Mouse (Mus musculus) midbrain, embryonic 11.5 days (tissue): ENCODE measurements around the gene Zfp609. TPM values are rescaled to one million over a fixed set of nuclear protein-coding genes. Genes with fewer than 3 reads are reported as not detected.

ENCODE experiments used
- ATAC-seq: fragments of 200-750 bp; cut with Nextera tagmentation; 2 replicates; pipeline ENCODE4 v1.8.0; 2017; ENCODE audit warnings: moderate TSS enrichment, moderate library complexity; ENCODE audit not compliant: low FRiP score
- DNase-seq: peaks from one replicate; pipeline ENCODE4 v3.0.0; 2015; ENCODE audit warnings: low spot score; ENCODE audit errors: missing footprints
- H3K27ac ChIP-seq: fragments of 300-500 bp; sonication (generic); 2 replicates; pipeline ENCODE4 v1.5.1; 2014; ENCODE audit warnings: low read depth, low read length
- H3K27me3 ChIP-seq: fragments of 300-500 bp; sonication (generic); 2 replicates; pipeline ENCODE4 v1.6.1; 2014; ENCODE audit warnings: mild to moderate bottlenecking, low read length, moderate library complexity, mixed read lengths; ENCODE audit not compliant: control insufficient read depth, insufficient read depth
- H3K36me3 ChIP-seq: fragments of 300-500 bp; sonication (generic); 2 replicates; pipeline ENCODE4 v1.6.1; 2014; ENCODE audit warnings: mild to moderate bottlenecking, low read length, moderate library complexity, mixed read lengths; ENCODE audit not compliant: control insufficient read depth, insufficient read depth
- H3K4me1 ChIP-seq: fragments of 300-500 bp; sonication (generic); 2 replicates; pipeline ENCODE4 v1.6.1; 2014; ENCODE audit warnings: low read length; ENCODE audit not compliant: control insufficient read depth, insufficient read depth
- H3K4me2 ChIP-seq: fragments of 300-500 bp; sonication (generic); 2 replicates; pipeline ENCODE4 v1.6.1; 2014; ENCODE audit warnings: mild to moderate bottlenecking, moderate library complexity
- H3K4me3 ChIP-seq: fragments of 300-500 bp; sonication (generic); 2 replicates; pipeline ENCODE4 v1.5.1; 2014; ENCODE audit warnings: low read depth, low read length
- H3K9ac ChIP-seq: fragments of 300-500 bp; sonication (generic); 2 replicates; pipeline ENCODE4 v1.6.1; 2014; ENCODE audit warnings: low read length
- H3K9me3 ChIP-seq: fragments of 300-500 bp; sonication (generic); 2 replicates; pipeline ENCODE4 v1.6.1; 2016; ENCODE audit warnings: low read length; ENCODE audit not compliant: control insufficient read depth
- WGBS: fragments of 180-500 bp; shearing (Covaris S2); extraction: QIAGEN DNeasy Blood & Tissue Kit; methylation state at CpG from one replicate; pipeline ENCODE4 v1.1.7; 2014; 5-methylcytosine and 5-hydroxymethylcytosine counted together
- polyA plus RNA-seq: library from polyadenylated mRNA; unstranded; fragments of >200 nt; fragmentation: Nextera tagmentation; extraction: Ambion mirVana; gene quantifications from 2 replicates; pipeline ENCODE4 v1.2.1, GENCODE M21; 2014

Gene Zfp609
- polyA plus RNA-seq, 1 experiment from 2014 or later = 7.4 TPM

DNA sequence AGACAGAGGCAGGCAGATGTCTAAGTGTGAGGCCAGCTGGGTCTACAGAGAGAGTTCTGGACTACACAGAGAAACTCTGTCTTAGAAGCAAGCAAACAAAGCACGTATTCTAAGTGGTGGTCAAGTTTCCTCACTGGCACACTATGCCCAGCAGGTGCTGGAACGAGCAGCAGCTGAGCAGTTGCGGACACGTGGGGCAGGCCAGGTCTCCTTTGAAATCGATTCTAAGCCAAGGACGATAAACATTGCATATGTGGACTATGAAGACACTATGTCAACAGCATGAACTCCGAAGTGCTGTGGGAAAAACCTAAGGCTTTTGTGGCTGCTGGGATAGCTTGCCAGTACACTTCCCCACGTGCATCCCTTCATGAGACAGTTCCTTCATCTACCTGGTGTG is 67.4 kb downstream of the Zfp609 start:
- H3K36me3 ChIP-seq = no peaks in the 10 kb centered on the region
- 88% methylated on average over 8 of the region's 8 CpGs for WGBS
- no peak overlapping the region for H3K9ac ChIP-seq
- H3K4me2 ChIP-seq = no peak overlapping the region
- H3K4me3 ChIP-seq = no peak overlapping the region
- H3K27me3 ChIP-seq = no peaks in the 10 kb centered on the region
- no peaks in the 10 kb centered on the region for H3K9me3 ChIP-seq
- H3K27ac ChIP-seq = no peak overlapping the region
- DNase-seq (no peak), ATAC-seq (no peak)
- no peaks in the 10 kb centered on the region for H3K4me1 ChIP-seq

DNA sequence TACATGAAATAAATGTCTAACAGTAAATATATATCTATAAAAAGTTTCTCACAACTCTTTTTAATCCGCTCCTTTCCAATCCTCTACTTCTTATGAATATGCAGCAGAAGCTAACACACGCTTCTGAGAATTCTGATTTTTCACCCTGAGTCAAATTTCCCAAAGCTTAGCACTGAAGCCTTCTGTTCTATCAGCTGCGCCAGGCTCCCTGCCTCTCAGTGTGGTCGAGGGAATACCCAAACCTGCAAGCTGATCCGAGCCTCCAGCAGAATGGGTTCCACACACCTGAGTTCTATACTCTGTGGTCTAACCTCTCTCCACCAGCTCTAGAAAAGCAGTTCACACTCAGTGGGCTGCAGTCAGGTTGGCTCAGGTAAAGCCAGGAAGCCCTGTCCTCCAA is 68.1 kb downstream of the Zfp609 start:
- ATAC-seq (no peak), DNase-seq (no peak)
- Histone ChIP-seq H3K27ac (no peak overlapping the region), H3K27me3 (no peaks in the 10 kb centered on the region), H3K4me3 (no peak overlapping the region), H3K4me2 (no peak overlapping the region), H3K9ac (no peak overlapping the region), H3K4me1 (no peaks in the 10 kb centered on the region), H3K9me3 (no peaks in the 10 kb centered on the region), H3K36me3 (no peaks in the 10 kb centered on the region)
- WGBS = 95% methylated on average over 5 of the region's 5 CpGs

DNA sequence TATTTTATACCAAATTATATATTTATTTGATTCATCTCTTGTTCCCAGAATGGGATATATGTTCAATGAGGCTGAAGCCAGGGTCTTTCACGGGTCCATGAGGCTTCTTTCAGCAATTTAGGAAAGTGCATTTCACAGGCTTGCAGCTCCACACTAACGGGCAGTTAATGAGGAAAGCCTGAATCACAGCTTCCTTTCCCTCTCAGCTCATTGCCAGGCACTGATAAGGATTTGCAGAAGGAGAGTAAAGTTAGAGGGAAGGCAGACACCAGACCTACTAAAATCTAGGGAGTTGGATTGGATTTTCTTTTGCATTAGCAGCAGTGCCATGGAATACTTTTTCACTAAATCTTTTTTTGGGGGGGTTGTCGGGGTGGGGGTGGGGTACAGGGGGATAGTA is 69.5 kb downstream of the Zfp609 start:
- H3K27ac ChIP-seq = no peak overlapping the region
- ATAC-seq (no peak), DNase-seq (no peak)
- H3K4me1 ChIP-seq = no peaks in the 10 kb centered on the region
- 81% methylated on average over 3 of the region's 3 CpGs for WGBS
- no peaks in the 10 kb centered on the region for H3K27me3 ChIP-seq
- H3K9me3 ChIP-seq = no peaks in the 10 kb centered on the region
- no peak overlapping the region for H3K4me2 ChIP-seq
- H3K4me3 ChIP-seq = no peak overlapping the region
- H3K36me3 ChIP-seq = no peaks in the 10 kb centered on the region
- H3K9ac ChIP-seq = no peak overlapping the region

DNA sequence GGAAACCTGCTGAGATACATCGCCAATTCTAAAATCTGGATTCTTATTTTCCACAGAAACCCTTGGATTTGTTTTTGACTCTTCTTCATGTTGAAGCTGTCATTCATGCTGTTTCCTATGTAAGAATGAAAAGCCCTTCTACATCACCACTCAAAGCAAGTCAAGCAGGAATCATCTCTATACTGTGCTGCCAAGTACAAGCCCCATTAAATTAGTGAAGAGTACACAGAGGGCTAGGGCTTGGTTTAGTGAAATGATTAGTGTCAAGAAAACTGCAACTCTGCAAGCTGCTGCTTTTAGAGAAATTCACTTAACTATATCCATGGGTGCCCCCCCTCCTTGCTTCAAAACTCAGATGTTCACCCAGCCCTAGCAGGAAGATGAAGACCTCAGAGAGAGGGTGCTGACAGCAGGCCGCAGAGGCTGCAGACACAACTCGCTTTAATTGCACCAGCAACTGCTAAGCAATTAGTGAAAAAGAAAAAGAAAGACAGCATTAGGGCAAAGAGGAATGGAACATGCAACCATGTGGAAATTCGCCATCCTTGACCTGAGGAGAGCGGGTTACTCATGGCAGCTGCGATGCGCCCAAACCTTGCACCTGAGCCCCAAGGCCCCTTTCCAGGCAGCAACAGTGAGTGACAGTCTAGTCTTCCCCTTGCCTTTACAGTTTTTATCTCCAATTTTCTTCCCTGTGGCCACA is 71.5 kb downstream of the Zfp609 start:
- Histone ChIP-seq H3K4me1 (no peaks in the 10 kb centered on the region), H3K27me3 (no peaks in the 10 kb centered on the region), H3K9ac (no peak overlapping the region), H3K4me3 (no peak overlapping the region), H3K36me3 (no peaks in the 10 kb centered on the region), H3K4me2 (no peak overlapping the region), H3K9me3 (no peaks in the 10 kb centered on the region), H3K27ac (no peak overlapping the region)
- 96% methylated on average over 7 of the region's 7 CpGs for WGBS
- ATAC-seq = no peak
- no peak for DNase-seq

DNA sequence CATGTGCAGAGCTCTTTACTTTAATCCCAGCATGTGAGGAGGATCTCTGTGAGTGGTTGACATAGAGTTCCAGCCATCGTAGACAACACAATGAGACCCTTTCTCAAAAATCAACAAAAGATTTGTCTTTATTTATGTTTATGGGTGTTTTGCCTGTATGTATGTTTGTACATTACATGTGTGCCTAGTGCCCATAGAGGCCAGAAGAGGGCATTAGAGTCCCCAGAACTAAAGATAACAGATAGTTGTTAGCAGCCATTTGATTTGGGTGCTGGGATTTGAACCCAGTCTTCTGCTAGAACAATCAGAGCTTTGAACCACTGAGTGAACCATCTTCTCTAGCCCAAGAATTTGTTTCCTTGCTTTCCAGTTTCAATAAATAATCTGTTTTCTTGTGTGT is 72.2 kb downstream of the Zfp609 start:
- 88% methylated on average over 1 of the region's 1 CpGs for WGBS
- Histone ChIP-seq H3K9ac (no peak overlapping the region), H3K4me2 (no peak overlapping the region), H3K9me3 (no peaks in the 10 kb centered on the region), H3K4me3 (no peak overlapping the region), H3K27ac (no peak overlapping the region), H3K27me3 (no peaks in the 10 kb centered on the region), H3K36me3 (no peaks in the 10 kb centered on the region), H3K4me1 (no peaks in the 10 kb centered on the region)
- no peak for ATAC-seq
- DNase-seq = no peak

DNA sequence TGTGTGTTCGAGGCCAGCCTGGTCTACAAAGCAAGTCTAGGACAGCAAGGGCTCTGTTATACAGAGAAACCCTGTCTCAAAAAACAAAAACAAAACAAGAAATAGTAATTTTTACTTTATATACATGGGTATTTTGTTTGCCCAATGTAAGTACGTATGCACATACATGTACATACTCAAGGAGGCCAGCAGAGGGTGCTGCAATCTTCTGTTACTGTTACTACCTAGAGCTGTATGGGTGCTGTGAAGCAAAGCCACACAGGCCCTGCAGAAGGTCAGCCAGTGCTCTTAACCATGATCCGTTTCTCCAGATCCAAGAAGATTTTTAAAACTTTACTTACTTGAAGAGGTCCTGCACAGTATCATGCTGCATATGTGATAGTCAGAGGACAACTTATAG is 74.7 kb downstream of the Zfp609 start:
- Histone ChIP-seq H3K9ac (no peak overlapping the region), H3K4me1 (no peaks in the 10 kb centered on the region), H3K27me3 (no peaks in the 10 kb centered on the region), H3K36me3 (no peaks in the 10 kb centered on the region), H3K4me3 (no peak overlapping the region), H3K4me2 (no peak overlapping the region), H3K9me3 (no peaks in the 10 kb centered on the region), H3K27ac (no peak overlapping the region)
- ATAC-seq = no peak
- WGBS = 94% methylated on average over 3 of the region's 3 CpGs
- no peak for DNase-seq

DNA sequence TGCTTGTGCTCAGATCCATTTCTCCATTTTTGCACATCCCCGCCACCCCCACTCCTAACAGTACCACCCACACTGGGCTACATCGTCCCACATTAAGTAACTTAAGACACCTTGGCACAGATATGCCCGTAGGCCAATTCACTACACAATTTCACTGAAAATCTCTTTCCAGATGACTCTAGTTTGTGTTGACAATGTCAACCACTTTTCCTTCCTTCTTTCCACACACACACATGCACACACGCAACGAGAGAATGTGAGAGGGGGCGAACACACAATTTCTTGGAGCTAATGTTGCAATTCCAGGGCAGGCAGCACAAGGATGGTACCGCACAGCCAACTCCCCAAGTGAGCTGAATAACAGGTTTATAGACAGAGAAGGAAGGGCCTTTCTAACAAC is 75.5 kb downstream of the Zfp609 start:
- ATAC-seq = no peak
- H3K4me1 ChIP-seq = no peaks in the 10 kb centered on the region
- no peak overlapping the region for H3K4me2 ChIP-seq
- H3K9me3 ChIP-seq = no peaks in the 10 kb centered on the region
- H3K4me3 ChIP-seq = no peak overlapping the region
- no peaks in the 10 kb centered on the region for H3K27me3 ChIP-seq
- no peak for DNase-seq
- no peak overlapping the region for H3K9ac ChIP-seq
- no peaks in the 10 kb centered on the region for H3K36me3 ChIP-seq
- H3K27ac ChIP-seq = no peak overlapping the region
- WGBS = 98% methylated on average over 7 of the region's 7 CpGs

DNA sequence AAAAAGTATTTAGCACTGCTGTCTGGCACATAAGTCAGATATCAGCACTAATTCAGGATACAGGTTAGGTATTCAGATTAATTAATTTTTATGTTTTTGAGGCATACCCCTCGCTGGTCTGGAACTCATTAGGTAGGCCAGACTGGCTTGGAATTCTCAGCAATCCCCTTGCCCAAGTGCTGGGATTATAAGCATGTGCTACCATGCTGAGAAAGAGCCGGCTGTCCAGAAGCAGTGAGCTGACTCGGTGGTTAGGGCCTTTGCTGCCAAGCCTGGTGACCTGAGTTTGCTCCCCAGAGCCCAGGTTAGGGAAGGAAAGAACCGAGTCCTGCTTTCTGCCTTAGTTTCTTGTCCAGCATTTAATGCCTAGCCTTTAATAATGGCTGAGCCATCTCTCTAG is 79.3 kb downstream of the Zfp609 start:
- H3K27me3 ChIP-seq = no peaks in the 10 kb centered on the region
- H3K27ac ChIP-seq = no peak overlapping the region
- H3K36me3 ChIP-seq = no peaks in the 10 kb centered on the region
- H3K4me1 ChIP-seq = peaks cover 30% of the 10 kb centered on the region
- H3K4me2 ChIP-seq = no peak overlapping the region
- DNase-seq (peak; percentile 84), ATAC-seq (no peak)
- no peak overlapping the region for H3K4me3 ChIP-seq
- H3K9ac ChIP-seq = no peak overlapping the region
- H3K9me3 ChIP-seq = no peaks in the 10 kb centered on the region
- 49% methylated on average over 4 of the region's 4 CpGs for WGBS

DNA sequence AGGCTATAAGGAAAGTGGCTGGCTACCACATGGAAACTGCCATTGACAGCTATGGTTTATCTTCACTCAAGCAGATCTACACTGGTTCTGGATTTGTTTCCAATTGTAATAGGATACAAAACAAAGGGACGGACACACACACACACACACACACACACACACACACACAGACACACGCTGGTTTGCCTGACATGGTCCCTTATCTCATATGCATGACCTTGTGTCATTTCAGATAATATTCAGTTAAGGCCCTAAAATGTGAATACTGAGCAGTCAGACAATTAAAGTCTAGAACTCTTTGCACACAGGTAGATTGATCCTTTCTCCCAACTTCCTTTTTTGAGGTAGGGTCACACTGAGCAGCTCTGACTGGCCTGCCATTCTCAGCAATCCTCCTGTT is 80.9 kb downstream of the Zfp609 start:
- no peaks in the 10 kb centered on the region for H3K9me3 ChIP-seq
- 85% methylated on average over 2 of the region's 2 CpGs for WGBS
- no peaks in the 10 kb centered on the region; the same call in 1 of the 2 replicates for H3K27me3 ChIP-seq
- H3K4me3 ChIP-seq = no peak overlapping the region
- DNase-seq (no peak), ATAC-seq (no peak)
- H3K4me1 ChIP-seq = peaks cover 30% of the 10 kb centered on the region
- no peak overlapping the region for H3K9ac ChIP-seq
- no peak overlapping the region for H3K27ac ChIP-seq
- H3K36me3 ChIP-seq = no peaks in the 10 kb centered on the region
- H3K4me2 ChIP-seq = no peak overlapping the region
